Mouse (Mus musculus) G1E-ER4 (cell line): ENCODE measurements around the gene Evc. TPM values are rescaled to one million over a fixed set of nuclear protein-coding genes. Genes with fewer than 3 reads are reported as not detected.

Experiments used
- GATA1 ChIP-seq: IDR thresholded peaks from one replicate; pipeline ENCODE4 v1.8.0; 2012; ENCODE audit warnings: low read length, inconsistent platforms
- polyA plus RNA-seq: library from polyadenylated mRNA; stranded (reverse); fragments of >175 nt; gene quantifications from 2 replicates; pipeline ENCODE4 v1.2.3, GENCODE M21; 2012

Evc gene
- polyA plus RNA-seq, 1 experiment = not detected

GRCm38 (mm10) chr5:37252101-37252804 is 84.4 kb downstream of the Evc start:
- TF ChIP-seq GATA1 = no peak

- TF ChIP-seq GATA1 = no peak
These were observed 85.1 kb downstream of the Evc start for GRCm38 (mm10) chr5:37251596-37251995.

GRCm38 (mm10) chr5:37248870-37249269 is 87.8 kb downstream of the Evc start:
- no peak for TF ChIP-seq GATA1

GRCm38 (mm10) chr5:37247456-37247855 is 89.2 kb downstream of the Evc start:
- no peak for TF ChIP-seq GATA1

DNA sequence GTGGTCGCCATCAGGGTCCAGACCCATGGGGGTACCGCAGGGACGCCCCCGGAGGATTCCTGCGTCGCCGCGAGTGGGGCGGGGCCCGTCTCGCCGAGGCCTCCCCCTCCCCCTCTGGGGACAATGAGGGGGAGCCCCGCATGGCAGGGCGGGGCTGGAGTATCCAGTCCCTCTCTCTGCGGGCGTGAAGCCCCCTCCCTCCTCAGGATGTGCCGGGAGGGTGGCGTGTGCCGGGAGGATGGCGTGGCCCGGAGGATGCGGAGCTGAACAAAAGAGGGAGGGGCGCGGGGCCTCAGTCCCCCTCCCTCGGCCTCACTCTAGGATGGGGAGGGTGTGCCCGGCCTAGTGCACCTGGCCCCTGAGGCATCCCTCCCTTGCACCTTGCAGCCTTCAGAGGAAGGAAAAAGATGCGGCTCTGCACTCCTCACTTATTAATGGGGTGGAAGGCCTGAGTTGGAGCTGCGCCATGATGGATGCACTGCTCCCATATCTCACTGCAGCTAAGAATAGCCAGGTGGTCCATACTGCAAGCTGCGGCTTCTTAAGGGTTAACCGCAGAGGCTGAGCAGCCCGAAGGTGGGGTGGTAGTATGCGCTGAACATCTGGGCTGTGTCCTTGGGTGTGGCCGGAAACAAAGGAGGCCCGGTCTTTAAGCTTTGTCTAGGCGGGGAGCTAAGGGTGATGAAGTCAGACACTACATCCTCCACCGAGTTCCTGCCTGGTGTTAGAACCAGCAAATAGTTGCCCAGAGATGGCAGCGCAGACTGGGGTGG is 90.4 kb downstream of the Evc start:
- no peak for TF ChIP-seq GATA1

GRCm38 (mm10) chr5:37245651-37246050 is 91.0 kb downstream of the Evc start:
- no peak for TF ChIP-seq GATA1

- TF ChIP-seq GATA1 = no peak
These were observed 91.9 kb downstream of the Evc start for GRCm38 (mm10) chr5:37244666-37245242.

DNA sequence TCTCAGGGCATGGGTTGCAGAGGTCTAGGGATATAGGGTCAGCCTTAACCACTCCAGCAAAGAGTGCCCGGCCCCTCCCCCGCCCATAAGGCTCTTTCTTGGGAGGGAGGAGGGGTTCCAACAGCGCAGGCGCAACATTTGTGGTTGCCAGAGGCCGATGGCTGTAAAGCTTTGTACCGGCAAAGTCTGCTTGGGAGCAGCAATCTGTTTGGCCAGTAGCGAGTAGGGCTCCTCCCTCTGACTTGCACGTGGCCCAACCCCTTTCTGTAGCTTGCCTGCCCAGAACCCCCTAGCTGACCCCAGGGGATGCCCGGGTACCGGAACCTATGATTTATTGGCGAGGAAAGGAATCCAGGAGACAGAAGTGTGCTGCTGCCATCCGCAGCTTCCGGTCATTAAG is 92.5 kb downstream of the Evc start:
- no peak for TF ChIP-seq GATA1

DNA sequence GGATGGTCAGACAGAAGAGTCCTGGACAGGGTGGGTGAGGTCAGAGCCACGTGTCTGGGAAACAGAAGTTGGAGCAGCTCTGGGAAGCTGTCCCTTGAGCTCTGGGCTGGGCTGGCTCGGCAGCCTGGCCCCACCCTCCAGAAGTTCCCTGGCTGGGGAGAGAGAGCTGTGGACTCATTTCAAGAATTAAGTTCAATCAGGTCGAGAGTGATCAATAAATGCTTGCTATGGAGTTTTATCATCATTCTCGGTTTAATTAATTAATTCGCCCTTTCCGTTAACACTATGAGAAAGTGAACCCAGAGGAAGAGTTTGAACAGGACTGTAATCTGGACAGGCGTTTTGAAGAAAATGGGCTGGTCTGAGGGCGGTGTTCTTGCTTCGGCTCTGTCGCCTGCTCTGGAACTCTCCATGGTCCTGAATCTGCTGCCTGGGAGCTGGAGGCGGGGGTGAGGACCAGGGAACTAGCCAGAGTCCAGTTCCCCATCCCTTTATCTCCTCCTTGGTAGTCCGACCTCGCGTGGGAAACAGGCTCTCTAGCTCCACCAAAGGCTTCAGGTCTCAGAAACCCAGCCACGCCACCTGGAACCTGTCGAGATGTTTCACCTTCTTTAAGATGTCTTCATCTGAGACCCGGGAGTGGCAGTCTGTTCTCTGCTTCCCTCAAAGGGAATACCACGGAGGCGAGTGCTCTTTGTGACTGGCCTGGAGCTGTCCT is 93.4 kb downstream of the Evc start:
- no peak for TF ChIP-seq GATA1

DNA sequence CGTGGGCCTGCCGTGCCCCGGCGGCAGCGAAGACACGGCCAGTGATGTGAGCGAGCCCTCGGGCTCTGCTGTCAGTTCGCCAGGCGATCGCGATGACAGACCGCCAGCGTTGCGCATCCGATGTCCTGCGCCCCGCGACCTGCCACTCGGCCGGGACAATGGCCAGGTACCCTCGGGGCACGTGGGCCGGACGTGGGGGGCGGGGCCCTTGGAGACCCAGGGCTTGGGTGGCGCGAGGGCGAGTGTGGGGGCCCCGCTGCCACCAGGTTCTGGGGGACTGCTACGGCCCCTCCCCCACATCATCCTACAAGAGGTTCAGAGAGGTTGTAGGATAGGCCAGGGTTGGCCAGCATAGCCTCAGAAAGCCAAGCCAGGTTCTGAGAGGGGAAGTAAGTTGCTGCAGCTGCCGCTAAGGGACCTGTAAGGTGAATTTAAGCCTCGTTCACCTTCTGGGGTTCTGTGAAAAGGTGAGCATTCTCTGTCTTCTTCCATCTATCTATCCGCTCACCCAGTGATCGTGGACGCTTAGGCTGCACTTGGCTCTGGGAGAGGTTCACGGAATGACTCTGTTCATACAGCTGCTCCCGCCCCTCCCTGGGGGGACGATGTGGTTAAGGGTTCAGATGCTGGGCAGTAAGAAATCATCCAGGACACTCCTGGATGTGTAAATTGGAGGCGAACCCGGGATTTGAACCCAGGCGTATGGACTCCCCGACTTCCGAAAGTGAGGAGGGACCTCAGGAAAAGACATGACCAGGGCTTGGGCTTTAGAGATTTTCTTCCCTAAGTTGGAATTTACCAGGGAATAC is 94.1 kb downstream of the Evc start:
- no peak for TF ChIP-seq GATA1

GRCm38 (mm10) chr5:37241651-37242151 is 95.0 kb downstream of the Evc start, which contains the start of gene Crmp1:
Gene Crmp1, plus strand, starts transcription at chr5:37241940.
- no peak for TF ChIP-seq GATA1

- TF ChIP-seq GATA1 = no peak
These were observed 95.5 kb downstream of the Evc start for GRCm38 (mm10) chr5:37241224-37241623.

DNA sequence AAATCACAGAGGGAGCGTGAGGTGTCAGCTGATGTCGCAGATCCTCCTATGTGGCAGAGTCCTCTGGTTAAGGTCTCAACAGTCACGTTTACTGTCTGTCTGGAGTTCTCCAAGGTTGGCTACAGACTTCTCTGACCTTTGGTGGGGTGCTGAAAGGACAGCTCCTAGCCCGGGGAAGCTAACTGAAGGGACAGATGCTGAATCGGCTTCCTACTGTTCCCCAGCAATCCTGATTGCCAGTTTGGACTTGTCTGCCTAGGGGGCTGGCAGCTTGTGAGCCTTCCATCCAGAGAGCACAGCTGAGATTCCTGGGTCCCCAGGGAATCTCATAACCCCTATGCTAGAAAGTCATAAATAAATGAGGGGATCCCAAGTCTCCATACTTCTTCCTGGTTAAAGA is 96.1 kb downstream of the Evc start:
- TF ChIP-seq GATA1 = no peak

Other genes starting within 250 kb of the Evc start
- gene Crmp1, start 95.0 kb downstream of the Evc start, polyA plus RNA-seq = not detected in 2 replicates
- gene Evc2, start 1.6 kb upstream of the Evc start, polyA plus RNA-seq = not detected in 2 replicates